Mouse (Mus musculus) ES-E14 (cell line): ENCODE results near the gene Dync1li2.

Experiments used
- CHD2 ChIP-seq: IDR thresholded peaks from 2 replicates; pipeline ENCODE4 v1.6.1; 2014; ENCODE audit warnings: mild to moderate bottlenecking, low read depth, low read length, inconsistent platforms
- HCFC1 ChIP-seq: IDR thresholded peaks from 2 replicates; pipeline ENCODE4 v1.6.1; 2012; ENCODE audit warnings: low read length, inconsistent platforms, borderline replicate concordance; ENCODE audit not compliant: insufficient read depth
- MAFK ChIP-seq: IDR thresholded peaks from 2 replicates; pipeline ENCODE4 v1.6.1; 2014; ENCODE audit warnings: mild to moderate bottlenecking, low read depth, low read length, inconsistent platforms; ENCODE audit not compliant: insufficient read depth
- ZC3H11A ChIP-seq: IDR thresholded peaks from 2 replicates; pipeline ENCODE4 v1.6.1; 2012; ENCODE audit warnings: low read depth, mild to moderate bottlenecking, inconsistent platforms, low read length, borderline replicate concordance
- ZNF384 ChIP-seq: IDR thresholded peaks from 2 replicates; pipeline ENCODE4 v1.6.1; 2012; ENCODE audit warnings: low read depth, low read length, inconsistent platforms

DNA sequence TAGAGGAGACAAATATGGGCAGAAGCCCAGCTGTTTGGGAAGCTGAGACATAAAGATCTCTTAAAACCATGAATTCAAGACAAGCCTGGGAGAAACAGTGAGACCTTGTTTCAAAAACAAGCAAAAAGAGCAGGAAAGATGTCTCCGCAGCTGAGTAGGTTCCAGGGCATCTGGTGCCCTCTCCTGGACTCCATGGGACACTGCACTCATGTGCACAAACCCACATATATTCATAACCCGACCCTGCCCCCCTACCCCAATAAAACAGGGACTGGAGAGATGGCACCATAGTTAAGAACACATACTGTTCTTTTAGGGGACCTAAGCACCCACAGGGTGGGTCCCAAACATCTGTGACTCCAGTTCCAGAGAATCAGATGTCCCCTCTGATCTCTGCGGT lies 39.3 kb downstream of the Dync1li2 start:
- TF ChIP-seq CHD2, result no peak
- no peak for TF ChIP-seq ZNF384
- TF ChIP-seq ZC3H11A, result 0 out of 2 replicates have a peak, but pooled peaks have one; percentile 48
- no peak for TF ChIP-seq MAFK
- TF ChIP-seq HCFC1, result no peak
